Comparison of ENCODE assay signal across 18 mouse cellular contexts in genomic region chr2:42991046-42991445, GRCm38 (mm10).
DNase-seq lines count a peak whose midpoint lies in the region; TF ChIP-seq lines count a peak whose summit lies in the region.
"Had no signal": no experiment of that assay in that cellular context is flagged by ENCODE, and none has a peak within 500 bp of the region (broad histone marks: within the 10 kb centered on the region; RNA-seq: fewer than 3 reads in every experiment).

No protein-coding gene starts in this region.

- no peak for TF ChIP-seq CTCF in left cerebral cortex, adult 2 months (IDR thresholded peaks at IDR 0.05)

- peak; percentile 4 to 63 for DNase-seq in frontal cortex, postnatal 36 days (ENCODE audit: low spot score in 2 of 2)
- DNase-seq in frontal cortex, postnatal 14 days (ENCODE audit: low spot score in 2 of 2) = no peak
- peak; percentile 7 to 13 for DNase-seq in right cerebral cortex, adult 2 months (ENCODE audit: low spot score in 2 of 2)
- DNase-seq in right cerebral cortex, postnatal 14 days = no peak
- DNase-seq in left cerebral cortex, adult 2 months (ENCODE audit: extremely low spot score in 1 of 2, low spot score in 2 of 2) = no peak
- DNase-seq in thymus, postnatal 36 days = no peak
- DNase-seq in lung, postnatal 25 days (ENCODE audit: low spot score) = no peak
- DNase-seq: adrenal gland, postnatal 14 days; cerebellum, adult 18-20 months; cerebellum, adult 9-11 months; forebrain, postnatal 0 days; gastrocnemius, postnatal 36 days; heart, adult 11 months; heart, postnatal 36 days had no signal

- H3K4me3 ChIP-seq in left cerebral cortex, adult 2 months = no peak overlapping the region
- H3K4me3 ChIP-seq: embryonic facial prominence, embryonic 10.5 days; forebrain, embryonic 13.5 days; heart, embryonic 13.5 days; hindbrain, embryonic 15.5 days had no signal

- intact Hi-C loops in left cerebral cortex, adult 2 months (cut with DNase I) = loop anchor here (2.0 to 10.0 kb wide), 2 partner anchors 22 to 186 kb away; no protein-coding TSS in a partner anchor

- H3K27ac ChIP-seq in left cerebral cortex, adult 2 months = peak overlapping the region; percentile 81
- H3K27ac ChIP-seq: embryonic facial prominence, embryonic 10.5 days; forebrain, embryonic 13.5 days; heart, embryonic 13.5 days; hindbrain, embryonic 15.5 days had no signal

Comparison
In these comparisons a context has a peak if more than half of its experiments do, and no peak if none do; other contexts are left out.
1. DNase-seq: peak in frontal cortex, postnatal 36 days (2 of 2) and right cerebral cortex, adult 2 months (2 of 2); none in frontal cortex, postnatal 14 days (0 of 2), right cerebral cortex, postnatal 14 days (single experiment), left cerebral cortex, adult 2 months (0 of 2), thymus, postnatal 36 days (0 of 2) and lung, postnatal 25 days (single experiment).